Mouse (Mus musculus): Measurements from ENCODE around the gene Rcor2. TPM values are rescaled to one million over a fixed set of nuclear protein-coding genes. Genes with fewer than 3 reads are reported as not detected.

Gene Rcor2
- polyA plus RNA-seq (2012; rRNA removed), result 1.8 and 2.3 TPM in 2 replicates

GRCm38 (mm10) chr19:7267091-7267741 is at the start of gene Rcor2:
TSS of gene Rcor2 (plus strand) at chr19:7267325.

GRCm38 (mm10) chr19:7240782-7241690 is 26.1 kb upstream of the Rcor2 start, which contains the start of gene Naa40:
TSS of gene Naa40 (minus strand) at chr19:7241183.

Other genes with a start within 250 kb of the Rcor2 start
- 51.7 and 61.6 TPM in 2 replicates for gene Fermt3, start 247.9 kb upstream of the Rcor2 start, polyA plus RNA-seq (2012; rRNA removed)
- gene Stip1, start 227.4 kb upstream of the Rcor2 start, polyA plus RNA-seq (2012; rRNA removed), result 90.9 and 96.6 TPM in 2 replicates
- 3.9 and 4.1 TPM in 2 replicates for gene Macrod1, start 210.5 kb upstream of the Rcor2 start, polyA plus RNA-seq (2012; rRNA removed)
- 0.01 and 0.03 TPM in 2 replicates for gene Flrt1, start 161.6 kb upstream of the Rcor2 start, polyA plus RNA-seq (2012; rRNA removed)
- 29.6 and 35.9 TPM in 2 replicates for gene Otub1, start 61.0 kb upstream of the Rcor2 start, polyA plus RNA-seq (2012; rRNA removed)
- gene Cox8a, start 49.7 kb upstream of the Rcor2 start, polyA plus RNA-seq (2012; rRNA removed), result 256 and 259 TPM in 2 replicates
- 14.9 and 18.8 TPM in 2 replicates for gene Naa40, start 26.1 kb upstream of the Rcor2 start, polyA plus RNA-seq (2012; rRNA removed)
- 14.6 and 19.0 TPM in 2 replicates for gene Mark2, start 74.5 kb downstream of the Rcor2 start, polyA plus RNA-seq (2012; rRNA removed)
- gene Spindoc, start 115.7 kb downstream of the Rcor2 start, polyA plus RNA-seq (2012; rRNA removed), result 2.9 and 3.1 TPM in 2 replicates
- gene 2700081O15Rik, start 150.3 kb downstream of the Rcor2 start, polyA plus RNA-seq (2012; rRNA removed), result 5.8 and 6.2 TPM in 2 replicates
- 42.7 and 51.6 TPM in 2 replicates for gene Rtn3, start 216.0 kb downstream of the Rcor2 start, polyA plus RNA-seq (2012; rRNA removed)
- gene Atl3, start 226.7 kb downstream of the Rcor2 start, polyA plus RNA-seq (2012; rRNA removed), result 8.0 and 8.8 TPM in 2 replicates

Measured in liver, embryonic 14 days (tissue).